Mouse (Mus musculus) T-cell, adult 66 days (primary cell): ENCODE data around the gene Sft2d2. TPM values are rescaled to one million over a fixed set of nuclear protein-coding genes. Genes with fewer than 3 reads are reported as not detected.

Source experiments
- total RNA-seq, 2 experiments: library from RNA; stranded (reverse); gene quantifications; 3 replicates in 1 of 2; 4 replicates in 1 of 2; pipeline ENCODE4 v1.2.4; 2023

Sft2d2 gene
- 10 to 100 TPM; 34.1 to 40.7 TPM for total RNA-seq

DNA sequence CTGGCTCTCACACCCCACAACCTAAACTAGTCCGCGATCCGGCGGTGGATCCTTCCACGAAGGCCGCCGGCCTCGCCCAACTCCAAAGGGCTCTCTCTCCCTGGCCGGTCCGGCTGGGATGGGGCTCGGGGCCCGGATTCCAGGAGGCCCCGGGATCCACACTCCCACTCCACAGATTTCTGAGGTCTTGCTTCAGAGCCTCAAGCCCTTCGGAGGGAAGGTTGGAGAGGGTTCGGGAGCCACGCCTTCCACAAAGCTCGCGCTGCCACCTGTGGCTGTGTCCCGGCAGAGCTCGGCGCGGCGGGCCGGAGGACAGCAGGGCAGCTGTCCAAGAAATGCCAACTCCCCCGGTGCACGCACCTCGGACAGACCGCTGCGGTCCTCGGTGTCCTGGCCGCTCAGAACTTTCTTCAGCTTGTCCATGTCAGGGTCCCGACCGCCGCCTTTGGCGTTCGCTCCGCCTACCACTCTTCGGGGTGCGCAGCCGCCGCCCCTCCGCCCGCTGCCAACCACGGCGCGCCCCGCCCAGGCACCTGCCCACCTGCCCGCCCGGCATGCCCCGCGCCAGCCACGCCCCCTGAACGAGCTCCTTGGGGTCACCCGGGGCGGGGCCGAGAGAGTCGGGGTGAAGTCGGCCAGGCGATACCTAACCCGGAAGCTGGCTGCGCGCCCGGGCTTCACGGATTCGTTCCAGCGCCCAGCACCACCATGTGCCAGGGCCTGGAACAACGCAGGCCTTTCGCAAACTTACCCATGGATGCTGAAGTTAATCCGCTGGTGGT is at the start of gene Sft2d2:
Sft2d2 (minus strand) TSS at position 559 of the 782 bp plus-strand sequence.

DNA sequence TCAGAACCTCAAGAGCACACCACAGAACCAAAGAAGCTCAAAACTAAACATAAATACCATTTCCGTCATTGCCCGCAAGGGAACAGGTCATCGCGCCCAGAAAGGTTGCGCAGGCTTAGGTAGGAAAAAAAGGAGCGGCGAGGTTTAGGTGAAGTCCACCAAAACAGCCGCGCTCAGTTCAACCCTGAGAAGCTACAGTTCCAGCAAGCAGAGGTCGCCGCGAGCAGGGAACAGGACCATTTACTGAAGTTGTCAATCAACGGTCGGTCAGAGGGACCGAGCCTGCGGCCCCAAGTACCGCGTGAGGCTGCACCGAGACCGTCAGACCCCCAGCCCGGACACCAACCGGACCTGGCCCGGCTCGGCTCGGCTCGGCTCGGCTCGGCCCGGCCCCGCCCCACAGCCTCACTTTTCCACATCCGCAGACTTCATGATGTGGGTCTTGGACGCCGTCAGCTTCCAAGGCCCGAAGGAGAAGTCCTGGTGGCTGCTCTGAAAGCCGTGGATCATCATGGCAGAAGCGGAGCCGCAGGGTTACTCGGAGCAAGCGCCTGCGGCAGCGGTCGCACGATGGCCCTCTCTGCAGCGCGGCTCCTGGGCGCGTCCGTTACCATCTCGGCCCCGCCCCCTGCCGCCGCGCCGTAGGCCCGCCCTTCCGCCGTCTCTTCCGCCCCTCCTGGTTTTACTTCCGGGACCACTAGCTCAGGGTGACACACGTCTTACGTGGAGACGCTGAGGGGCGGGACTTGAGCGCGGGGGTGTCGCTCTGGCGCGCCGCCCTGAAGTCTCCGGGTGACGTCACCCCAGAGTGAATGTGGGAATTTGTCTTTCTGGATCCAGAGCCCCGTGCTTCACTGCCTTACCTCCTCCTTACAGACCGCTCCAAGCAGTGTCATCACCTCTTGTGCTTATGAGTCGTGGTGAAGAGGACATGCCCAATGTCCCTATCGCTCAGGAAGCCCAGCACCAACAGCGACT is 42.4 kb upstream of the Sft2d2 start, which contains the start of gene Tiprl:
Tiprl (minus strand) TSS at position 676 of the 978 bp plus-strand sequence.

DNA sequence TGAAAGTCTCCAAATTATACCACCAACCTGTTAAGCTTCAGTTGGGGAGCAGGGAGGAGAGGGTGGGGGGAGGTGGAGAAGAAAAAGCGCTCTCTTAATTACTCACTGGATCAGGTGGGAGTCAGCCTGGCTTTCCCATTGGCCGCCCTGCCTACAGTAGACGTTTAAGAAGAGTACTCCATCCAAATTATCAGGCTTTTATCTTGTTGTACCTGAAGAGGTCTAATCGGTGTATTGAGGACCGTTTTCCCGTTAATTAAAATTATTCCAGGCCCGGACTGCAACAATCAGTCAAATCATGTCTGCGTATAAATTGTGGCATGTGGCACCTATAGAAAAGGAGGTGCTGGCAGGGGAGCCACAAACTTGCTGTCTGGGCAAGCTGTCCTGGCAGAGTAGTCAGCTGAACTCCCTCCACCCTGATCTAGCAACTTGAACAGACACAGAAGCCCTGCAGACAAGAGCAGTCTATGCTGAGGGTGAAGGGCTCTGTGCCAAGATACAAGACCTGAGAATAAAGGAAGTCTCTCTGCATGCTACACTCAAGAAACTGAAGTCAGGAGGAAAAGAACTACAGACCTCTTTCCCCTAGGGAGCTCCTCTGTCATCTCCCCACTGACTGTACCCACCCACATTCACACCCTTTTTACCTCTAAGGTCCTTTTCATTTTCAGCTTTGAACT is 33.4 kb downstream of the Sft2d2 start, which contains the start of gene Tbx19:
Tbx19 (minus strand) TSS at position 51 of the 683 bp plus-strand sequence.

Other genes with a start within 250 kb of the Sft2d2 start
- under 1 TPM in 1 of 2 experiments, not detected in 1; 0.21 TPM for gene Tbx19, start 33.7 kb downstream of the Sft2d2 start, total RNA-seq
- gene Tiprl, start 42.6 kb upstream of the Sft2d2 start, total RNA-seq: 100 to 1,000 TPM; 108 to 144 TPM
- gene Gpr161, start 101.4 kb upstream of the Sft2d2 start, total RNA-seq: under 1 TPM; 0.09 to 0.12 TPM